Mouse (Mus musculus) CH12.LX (cell line): Measurements from ENCODE around the gene Cln5. TPM values are rescaled to one million over a fixed set of nuclear protein-coding genes. Genes with fewer than 3 reads are reported as not detected.

Experiments used
- DNase-seq: peaks from one replicate; pipeline ENCODE4 v3.0.0-alpha.2; 2013; ENCODE audit errors: extremely low read depth
- H3K27ac ChIP-seq: 2 replicates; pipeline ENCODE4 v1.5.1; 2012; ENCODE audit warnings: low read depth, mild to moderate bottlenecking, control low read depth, moderate library complexity; ENCODE audit not compliant: insufficient read depth
- H3K27me3 ChIP-seq: replicated peaks from 2 replicates; pipeline ENCODE3; 2012; ENCODE audit warnings: inconsistent platforms
- H3K36me3 ChIP-seq, 2 experiments: replicated peaks in 1 of 2; 2 replicates each; pipeline versions ENCODE3 to v1.6.1; 2012; ENCODE audit warnings: inconsistent platforms in 1 of 2, low read length in 1 of 2, mild to moderate bottlenecking in 1 of 2, mixed read lengths in 1 of 2, moderate library complexity in 1 of 2; ENCODE audit not compliant: control insufficient read depth in 1 of 2, insufficient read depth in 1 of 2
- H3K4me1 ChIP-seq, 2 experiments: 2 replicates each; pipeline ENCODE4 v1.6.1; 2012; ENCODE audit warnings: inconsistent platforms in 1 of 2, moderate library complexity in 1 of 2; ENCODE audit not compliant: insufficient read depth in 2 of 2, control insufficient read depth in 1 of 2
- H3K4me2 ChIP-seq: 2 replicates; pipeline ENCODE4 v1.6.1; 2012; ENCODE audit warnings: low read depth, mild to moderate bottlenecking, control low read depth; ENCODE audit not compliant: poor library complexity, insufficient read depth, severe bottlenecking
- H3K4me3 ChIP-seq, 3 experiments: fragments of 150-350 bp in 1 of 3; sonication (generic) in 1 of 3; replicated peaks in 1 of 3; 2 replicates each; pipeline versions ENCODE3 to v1.5.1; 2011 to 2012; ENCODE audit warnings: low read depth in 2 of 3, low read length in 2 of 3, mild to moderate bottlenecking in 2 of 3, moderate library complexity in 2 of 3, control low read depth in 1 of 3, improper control_type of control experiment in 1 of 3, inconsistent platforms in 1 of 3, mixed read lengths in 1 of 3; ENCODE audit not compliant: poor library complexity in 1 of 3
- H3K79me2 ChIP-seq: replicated peaks from 2 replicates; pipeline ENCODE4 v1.6.1; 2012; ENCODE audit warnings: mild to moderate bottlenecking, moderate library complexity; ENCODE audit not compliant: control insufficient read depth, poor library complexity, insufficient read depth, severe bottlenecking; ENCODE audit errors: extremely low read depth
- H3K9ac ChIP-seq: 2 replicates; pipeline ENCODE4 v1.6.1; 2012; ENCODE audit warnings: low read depth, mild to moderate bottlenecking, control low read depth, moderate library complexity; ENCODE audit not compliant: insufficient read depth
- H3K9me3 ChIP-seq: replicated peaks from 2 replicates; pipeline ENCODE3; 2012; ENCODE audit warnings: low read length, inconsistent platforms, mixed read lengths
- CHD1 ChIP-seq: IDR thresholded peaks from 2 replicates; pipeline ENCODE4 v1.6.1; 2012; ENCODE audit warnings: low read depth, low read length, improper control_type of control experiment, inconsistent platforms
- E2F4 ChIP-seq: IDR thresholded peaks from 2 replicates; pipeline ENCODE4 v1.6.1; 2011; ENCODE audit warnings: low read depth, low read length, improper control_type of control experiment; ENCODE audit not compliant: insufficient replicate concordance
- EP300 ChIP-seq: IDR thresholded peaks from 2 replicates; pipeline ENCODE4 v1.6.1; 2011; ENCODE audit warnings: low read length, improper control_type of control experiment
- ETS1 ChIP-seq: conservative IDR thresholded peaks from 2 replicates; pipeline ENCODE4 v1.6.1; 2012; ENCODE audit warnings: low read depth, mild to moderate bottlenecking, inconsistent platforms, low read length, improper control_type of control experiment, moderate library complexity
- IRF4 ChIP-seq: IDR thresholded peaks from 2 replicates; pipeline ENCODE4 v1.6.1; 2014; ENCODE audit warnings: low read depth, mild to moderate bottlenecking, inconsistent platforms, low read length, improper control_type of control experiment
- JUN ChIP-seq: IDR thresholded peaks from 2 replicates; pipeline ENCODE4 v1.6.1; 2011; ENCODE audit warnings: low read depth, mild to moderate bottlenecking, low read length, improper control_type of control experiment, moderate library complexity; ENCODE audit not compliant: insufficient read depth
- MAFK ChIP-seq: IDR thresholded peaks from 2 replicates; pipeline ENCODE4 v1.6.1; 2011; ENCODE audit warnings: low read length, improper control_type of control experiment; ENCODE audit not compliant: insufficient replicate concordance
- MEF2A ChIP-seq: IDR thresholded peaks from 2 replicates; pipeline ENCODE4 v1.6.1; 2014; ENCODE audit warnings: low read depth, mild to moderate bottlenecking, inconsistent platforms, low read length, improper control_type of control experiment, borderline replicate concordance
- MYC ChIP-seq: IDR thresholded peaks from 2 replicates; pipeline ENCODE4 v1.6.1; 2011; ENCODE audit warnings: low read depth, mild to moderate bottlenecking, improper control_type of control experiment, low read length
- PAX5 ChIP-seq: IDR thresholded peaks from 2 replicates; pipeline ENCODE4 v1.6.1; 2012; ENCODE audit warnings: low read length, inconsistent platforms, mixed read lengths
- POLR2A ChIP-seq: IDR thresholded peaks from 2 replicates; pipeline ENCODE4 v1.6.1; 2011; ENCODE audit warnings: low read depth, mild to moderate bottlenecking, improper control_type of control experiment, low read length
- POLR2AphosphoS2 ChIP-seq: IDR thresholded peaks from 2 replicates; pipeline ENCODE4 v1.6.1; 2011; ENCODE audit warnings: low read depth, low read length, improper control_type of control experiment
- RCOR1 ChIP-seq: conservative IDR thresholded peaks from 2 replicates; pipeline ENCODE4 v1.6.1; 2012; ENCODE audit warnings: low read depth, mild to moderate bottlenecking, inconsistent platforms, low read length, improper control_type of control experiment
- TBP ChIP-seq: conservative IDR thresholded peaks from 2 replicates; pipeline ENCODE4 v1.6.1; 2011; ENCODE audit warnings: low read depth, low read length, improper control_type of control experiment
- TCF12 ChIP-seq: IDR thresholded peaks from 2 replicates; pipeline ENCODE4 v1.6.1; 2014; ENCODE audit warnings: low read depth, mild to moderate bottlenecking, inconsistent platforms, low read length, improper control_type of control experiment
- UBTF ChIP-seq: IDR thresholded peaks from 2 replicates; pipeline ENCODE4 v1.6.1; 2012; ENCODE audit warnings: low read depth, mild to moderate bottlenecking, inconsistent platforms, low read length, improper control_type of control experiment, moderate library complexity
- USF1 ChIP-seq: IDR thresholded peaks from 2 replicates; pipeline ENCODE4 v1.6.1; 2014; ENCODE audit warnings: low read depth, mild to moderate bottlenecking, inconsistent platforms, low read length, improper control_type of control experiment
- ZC3H11A ChIP-seq: IDR thresholded peaks from 2 replicates; pipeline ENCODE4 v1.6.1; 2012; ENCODE audit warnings: low read depth, mild to moderate bottlenecking, inconsistent platforms, low read length, improper control_type of control experiment
- ZKSCAN1 ChIP-seq: IDR thresholded peaks from 2 replicates; pipeline ENCODE4 v1.6.1; 2012; ENCODE audit warnings: low read depth, inconsistent platforms, low read length, improper control_type of control experiment, borderline replicate concordance
- ZNF384 ChIP-seq: IDR thresholded peaks from 2 replicates; pipeline ENCODE4 v1.6.1; 2012; ENCODE audit warnings: low read depth, low read length, improper control_type of control experiment, inconsistent platforms
- dilution Hi-C: fragments of 300-500 bp; cut with MboI; formaldehyde crosslinking; loops from 2 replicates; pipeline ENCODE4 v1.14.3; 2020; ENCODE audit warnings: low sequenced_read_pairs; ENCODE audit not compliant: extremely low pct_unique_long_range_greater_than_20kb, extremely low pct_ligation_motif_present
- in situ Hi-C: fragments of 300-500 bp; cut with MboI; formaldehyde crosslinking; loops from 3 replicates; pipeline ENCODE4 v1.14.3; 2019; ENCODE audit warnings: low sequenced_read_pairs, low pct_ligation_motif_present, low pct_unique_long_range_greater_than_20kb, mixed read lengths
- polyA plus RNA-seq: library from polyadenylated mRNA; unstranded; fragments of >175 nt; gene quantifications from 2 replicates; pipeline ENCODE4 v1.2.1, GENCODE M21; 2012; ENCODE audit warnings: low read depth; ENCODE audit not compliant: insufficient read length
- total RNA-seq, 2 experiments: library from RNA; depleted of rRNA; stranded (reverse); fragments of 300-350 nt in 1 of 2; fragments of >200 nt in 1 of 2; gene quantifications; 2 replicates each; pipeline ENCODE4 v1.2.3; 2012 to 2014

Gene Cln5
- total and polyA plus RNA-seq, 3 experiments: 29.2 to 62.0 (median 34.7) TPM

GRCm38 (mm10) chr14:103073825-103074224 lies 3.8 kb downstream of the Cln5 start:
- TF ChIP-seq MAFK: peak; percentile 70
- TF ChIP-seq ETS1: no peak
- no peak for DNase-seq
- Histone ChIP-seq H3K27me3 (no peaks in the 10 kb centered on the region), H3K4me1 (peaks cover 3 to 20% of the 10 kb centered on the region in 2 experiments; a peak in 3 of 4 replicates), H3K79me2 (peaks cover 7% of the 10 kb centered on the region), H3K36me3 (peaks cover 47 to 68% of the 10 kb centered on the region in 2 experiments), H3K4me2 (no peak overlapping the region), H3K4me3 (no peak overlapping the region), H3K9ac (no peak overlapping the region), H3K27ac (no peak overlapping the region), H3K9me3 (no peaks in the 10 kb centered on the region)
- in situ Hi-C loops: loop anchor here (25.0 kb wide), 1 partner anchor 613 kb away; no protein-coding TSS in a partner anchor
- dilution Hi-C loops: no loop called here

GRCm38 (mm10) chr14:103075166-103075565 lies 5.2 kb downstream of the Cln5 start:
- H3K27ac ChIP-seq: no peak overlapping the region
- no peaks in the 10 kb centered on the region for H3K27me3 ChIP-seq
- peaks cover 0 to 12% of the 10 kb centered on the region in 2 experiments; a peak in 1 of 4 replicates for H3K4me1 ChIP-seq
- no peak for TF ChIP-seq POLR2AphosphoS2
- TF ChIP-seq USF1: no peak
- TF ChIP-seq ETS1: no peak
- no peak for TF ChIP-seq ZKSCAN1
- TF ChIP-seq RCOR1: no peak
- TF ChIP-seq ZNF384: no peak
- TF ChIP-seq MYC: no peak
- no peak for TF ChIP-seq CHD1
- TF ChIP-seq EP300: no peak
- no peak for TF ChIP-seq IRF4
- no peak for TF ChIP-seq TCF12
- TF ChIP-seq JUN: no peak
- TF ChIP-seq MEF2A: no peak
- no peak for TF ChIP-seq E2F4
- no peak for TF ChIP-seq POLR2A
- TF ChIP-seq PAX5: no peak
- TF ChIP-seq TBP: no peak
- TF ChIP-seq UBTF: no peak
- no peak for TF ChIP-seq ZC3H11A
- no peaks in the 10 kb centered on the region for H3K9me3 ChIP-seq
- H3K9ac ChIP-seq: no peak overlapping the region
- dilution Hi-C loops (no loop called here), in situ Hi-C loops (no loop called here)
- peaks cover 53 to 78% of the 10 kb centered on the region in 2 experiments for H3K36me3 ChIP-seq
- no peak overlapping the region for H3K4me2 ChIP-seq
- no peak for DNase-seq
- peaks cover 7% of the 10 kb centered on the region for H3K79me2 ChIP-seq
- H3K4me3 ChIP-seq: no peak overlapping the region
